Mouse (Mus musculus): Measurements from ENCODE around the gene H3f3b.
A peak's percentile ranks its signal among the peaks of the same experiment; 100 is the strongest.
"Not testable (repeated sequence)": the region's sequence is repeated elsewhere in the genome, so short reads cannot be mapped to it uniquely, and the experiment has no call there.

H3f3b gene

DNA sequence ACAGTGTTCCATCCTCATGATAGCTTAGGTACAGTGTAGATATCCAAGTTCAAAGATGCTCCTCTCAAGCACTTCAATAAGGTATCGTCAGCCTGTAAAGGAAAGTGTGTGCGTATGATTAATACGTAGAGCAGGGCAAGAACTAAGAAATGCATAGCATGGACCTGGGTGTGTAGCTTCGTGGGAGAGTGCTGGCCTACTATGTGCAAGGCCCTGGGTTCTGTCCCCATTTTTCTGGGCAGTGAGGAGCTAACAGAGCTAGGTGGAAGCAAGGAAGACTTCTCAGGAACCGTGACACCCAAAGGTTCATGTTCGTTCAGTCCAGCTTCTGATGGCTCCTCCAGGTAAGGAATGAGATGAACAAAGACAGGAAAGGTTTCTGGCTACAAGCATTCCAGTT is 17.4 kb upstream of the H3f3b start:
- no peak for DNase-seq

DNA sequence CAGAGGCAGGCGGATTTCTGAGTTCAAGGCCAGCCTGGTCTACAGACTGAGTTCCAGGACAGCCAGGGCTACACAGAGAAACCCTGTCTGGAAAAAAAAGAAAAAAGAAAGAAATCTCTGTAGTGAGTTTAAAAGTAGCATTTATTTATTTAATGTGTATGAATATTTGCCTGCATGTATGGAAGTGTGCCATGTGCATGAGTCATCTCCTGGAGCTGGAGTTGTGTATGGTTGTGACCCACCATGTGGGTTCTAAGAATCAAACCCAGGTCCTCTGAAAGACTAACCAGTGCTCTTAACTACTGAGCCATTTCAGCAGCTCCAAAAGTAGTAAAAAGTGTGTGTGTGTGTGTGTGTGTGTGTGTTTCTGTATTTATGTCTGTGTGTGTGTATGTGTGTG is 15.5 kb upstream of the H3f3b start:
- no peak for DNase-seq

DNA sequence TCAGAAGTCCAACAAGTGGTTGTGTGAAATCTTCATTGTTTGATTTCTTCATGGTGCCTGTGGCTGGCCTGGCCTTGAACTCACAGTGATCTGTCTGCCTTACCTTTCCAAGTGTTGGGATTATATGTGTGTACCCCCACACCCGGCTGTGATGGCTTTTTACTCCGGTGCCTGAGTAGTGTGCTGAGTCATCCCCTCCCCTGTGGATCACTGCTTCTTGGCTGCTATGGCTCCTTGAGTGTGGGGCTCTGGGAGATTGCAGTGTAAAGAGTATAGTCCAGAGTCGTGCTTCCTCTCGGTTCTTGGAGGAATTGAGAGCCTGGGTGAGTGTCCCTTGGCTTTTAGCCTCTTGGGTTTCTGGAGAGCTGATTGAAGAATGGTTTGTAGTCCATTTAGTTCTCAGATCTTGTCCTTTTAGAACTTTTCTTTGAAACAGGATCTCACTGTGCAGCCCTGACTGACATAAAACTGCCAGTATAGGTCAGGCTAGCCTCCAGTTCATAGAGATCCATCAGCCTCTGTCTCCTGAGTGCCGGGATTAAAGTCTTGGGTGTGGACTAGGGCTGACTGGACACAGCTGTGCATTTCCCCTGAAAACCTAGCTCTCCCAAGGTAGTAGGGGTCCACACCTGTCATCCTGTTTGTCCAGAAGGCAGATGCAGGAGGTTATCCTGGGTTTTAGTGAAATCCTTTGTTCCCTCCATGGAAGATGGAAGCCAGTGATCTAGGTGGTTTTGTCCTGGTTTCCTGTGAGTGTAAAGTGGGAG is 14.8 kb upstream of the H3f3b start:
- DNase-seq, result no peak

GRCm38 (mm10) chr11:116041833-116042232 is 14.1 kb upstream of the H3f3b start:
- DNase-seq, result no peak

DNA sequence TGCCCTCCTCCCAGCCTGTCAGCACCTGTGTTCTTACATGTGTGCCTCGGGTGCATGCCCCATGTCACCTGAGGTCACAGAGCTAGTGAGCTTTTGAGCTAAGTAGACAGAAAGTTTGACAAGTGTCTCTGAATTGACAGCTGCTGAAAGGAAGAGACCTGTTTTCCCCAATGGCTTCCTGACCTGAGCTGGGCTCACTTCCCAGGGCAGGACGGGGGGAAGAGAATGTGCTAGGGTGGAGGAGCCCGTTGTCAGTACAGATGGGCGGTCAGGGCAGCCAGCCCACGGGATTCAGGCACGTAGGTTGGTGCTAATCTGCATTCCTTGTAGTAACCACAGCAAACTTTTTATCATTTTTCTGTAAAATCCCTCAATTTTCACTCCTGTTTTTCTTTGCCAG is 12.8 kb upstream of the H3f3b start:
- DNase-seq, result no peak

- DNase-seq, result no peak
Observed at GRCm38 (mm10) chr11:116037826-116038225, 10.1 kb upstream of the H3f3b start.

DNA sequence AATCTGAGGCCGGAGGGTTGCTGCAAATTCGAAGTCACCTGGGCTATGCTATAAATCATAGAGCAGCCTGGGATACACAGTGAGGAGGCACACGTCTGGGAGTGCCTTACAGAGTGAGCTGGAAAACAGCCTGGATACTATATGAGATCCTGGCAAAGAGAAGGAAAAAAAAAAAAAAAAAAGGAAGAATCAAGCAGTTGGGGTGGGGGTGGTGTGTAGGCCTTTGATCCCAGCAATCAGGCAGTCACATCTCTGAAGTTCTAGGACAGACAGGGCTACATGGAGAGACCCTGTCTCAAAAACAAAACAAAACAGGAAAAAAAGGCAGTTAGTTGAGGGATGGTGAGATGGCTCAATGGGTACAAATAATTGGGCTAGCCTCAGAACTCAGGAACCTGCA is 8.9 kb upstream of the H3f3b start:
- no peak for DNase-seq

- DNase-seq, result no peak
Observed at GRCm38 (mm10) chr11:116034584-116034983, 6.8 kb upstream of the H3f3b start.

DNA sequence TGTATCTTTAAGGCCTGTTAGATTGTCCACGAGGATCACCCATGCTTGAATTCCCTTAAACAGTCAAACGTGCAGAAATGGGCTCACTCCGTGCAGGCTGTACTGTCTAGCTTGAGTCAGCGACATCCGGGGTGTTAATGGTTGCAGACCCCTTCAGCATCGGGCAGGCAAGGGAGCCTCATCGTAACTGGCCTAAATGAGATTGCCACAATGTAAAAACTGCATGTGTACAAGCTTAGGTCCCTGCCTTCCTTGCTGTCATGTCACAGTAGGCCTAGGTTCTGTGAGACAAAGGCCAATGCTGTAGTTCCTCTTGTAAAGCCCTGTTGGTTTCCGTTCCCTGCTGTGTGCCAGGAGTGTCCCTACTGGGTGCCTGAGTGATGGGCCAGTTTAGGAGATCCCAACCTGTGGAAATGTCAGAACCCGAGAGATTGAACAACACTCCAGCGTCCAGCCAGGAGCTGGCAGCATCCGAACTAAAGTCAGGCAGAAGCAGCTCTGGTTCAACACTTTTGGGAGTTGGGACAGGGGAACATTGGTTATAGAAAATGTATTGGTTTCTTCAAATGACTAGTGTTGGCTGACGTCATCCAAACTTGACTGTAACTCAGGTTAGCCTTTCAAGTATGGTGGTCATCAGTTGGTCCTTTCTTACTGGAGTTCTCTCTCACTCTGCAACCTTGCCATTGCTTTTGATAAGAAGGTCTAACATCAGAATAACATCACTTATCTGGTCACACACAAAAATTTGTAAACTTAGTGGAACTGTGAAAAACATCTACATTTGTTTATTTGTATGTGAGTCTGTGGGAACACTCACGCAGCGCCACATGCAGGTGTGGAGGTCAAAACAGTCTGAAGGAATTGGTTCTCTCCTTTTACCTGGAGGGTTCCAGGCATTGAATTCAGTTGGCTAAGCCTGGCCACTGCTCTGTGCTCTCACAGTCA is 3.4 kb upstream of the H3f3b start:
- no peak for DNase-seq

DNA sequence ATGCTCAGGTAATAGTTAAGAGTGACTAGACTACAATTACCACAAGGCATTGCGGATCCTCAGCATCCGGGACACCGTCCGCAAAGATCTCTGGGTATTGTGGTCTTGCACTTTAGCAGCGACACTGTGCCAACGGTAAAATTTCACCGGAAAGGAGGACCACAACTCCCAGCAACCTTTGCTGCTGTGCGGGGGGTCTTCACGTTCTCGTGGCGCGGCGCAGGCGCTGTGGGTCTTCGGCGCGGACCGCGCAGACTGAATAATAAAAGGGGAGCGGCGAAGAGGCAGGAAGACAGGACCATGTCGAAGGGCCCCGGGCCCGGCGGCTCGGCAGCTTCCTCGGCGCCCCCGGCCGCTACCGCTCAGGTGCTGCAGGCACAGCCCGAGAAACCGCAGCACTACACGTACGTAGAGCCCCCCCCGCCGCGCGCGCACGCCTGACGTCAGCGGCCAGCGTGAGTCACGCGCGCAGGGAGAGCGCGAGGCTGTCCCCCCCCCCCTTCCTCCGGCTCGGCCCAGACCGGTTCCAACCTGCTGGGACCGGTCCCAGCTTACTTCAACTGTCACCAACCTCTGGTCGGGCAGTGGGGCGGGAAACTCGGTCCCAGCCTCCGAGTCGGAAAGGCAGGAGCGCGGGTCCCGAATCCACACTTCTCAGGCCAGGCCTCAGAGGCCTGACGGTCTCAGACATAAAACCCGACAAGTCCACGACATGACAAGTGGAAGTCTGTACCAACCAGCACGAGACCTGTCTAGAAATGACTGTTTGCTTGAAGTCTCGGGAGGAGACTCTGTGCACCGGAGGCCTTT is 2.5 kb upstream of the H3f3b start, which contains the start of gene Unk:
Gene Unk, plus strand, starts transcription at position 235 of the 810 bp plus-strand sequence.
- peak; percentile 98 for DNase-seq

DNA sequence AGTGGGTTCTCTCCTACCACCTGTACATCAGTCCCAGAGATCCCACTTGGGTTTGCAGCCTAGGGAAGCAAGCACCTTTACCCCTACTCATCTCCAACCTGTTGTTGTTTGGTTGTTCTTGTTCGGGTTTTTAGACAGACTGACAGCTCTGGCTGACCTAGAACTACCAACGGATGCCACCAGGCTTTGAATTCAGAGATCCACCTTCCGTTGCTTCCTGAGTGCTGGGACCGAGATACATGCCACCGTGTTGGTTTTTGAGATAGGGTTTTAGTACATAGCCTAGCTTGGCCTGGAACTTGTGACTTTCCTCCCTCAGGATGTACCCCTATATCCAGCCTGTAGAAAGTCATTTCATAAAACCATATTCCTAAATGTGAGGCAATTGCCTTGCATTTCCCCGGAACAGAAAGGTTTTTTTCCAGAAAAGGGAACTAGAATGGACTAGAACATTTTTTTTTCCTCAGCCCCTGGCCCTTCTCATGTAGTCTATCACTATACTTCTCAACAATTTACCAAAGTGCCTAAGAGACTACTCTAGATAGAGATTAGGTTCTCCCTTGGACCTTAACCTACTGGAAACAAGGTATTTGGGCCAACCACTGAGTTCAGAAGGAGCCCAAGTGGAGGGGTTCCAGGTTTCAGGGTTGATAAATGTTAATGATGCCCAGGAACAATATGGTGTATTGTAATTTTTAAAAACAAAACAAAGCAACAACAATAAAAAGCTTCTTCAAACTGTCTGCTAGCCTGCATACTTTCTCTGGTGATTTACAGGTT is 1.5 kb upstream of the H3f3b start:
- DNase-seq, result no peak

GRCm38 (mm10) chr11:116028177-116028865 is 559 bp upstream of the H3f3b start:
- no peak for DNase-seq

- DNase-seq, result peak; percentile 38
Observed at GRCm38 (mm10) chr11:116025056-116025845, 2.5 kb downstream of the H3f3b start.

DNA sequence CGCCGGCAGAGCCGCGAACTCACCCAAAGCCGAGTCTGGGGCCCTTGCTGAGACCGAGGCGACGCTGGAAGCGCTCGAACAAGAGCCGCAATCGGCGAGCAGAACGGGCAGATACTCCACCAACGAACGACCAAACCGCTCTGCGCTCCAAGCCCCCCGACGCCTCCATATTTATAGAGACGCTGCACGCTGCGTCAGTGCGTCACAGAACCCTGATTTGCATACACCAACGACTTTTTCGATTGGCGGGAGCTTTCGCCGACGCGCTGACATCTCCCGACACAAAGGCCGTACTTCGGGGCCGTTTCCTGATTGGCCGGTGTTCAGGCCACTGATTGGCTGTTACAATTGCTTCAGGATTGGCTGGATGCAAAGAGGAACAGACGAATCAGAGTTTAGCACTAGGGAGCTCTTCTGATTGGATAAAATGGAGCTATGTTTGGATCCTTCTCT is 3.4 kb downstream of the H3f3b start:
- DNase-seq, result peak; percentile 94

- DNase-seq, result peak; percentile 88
Observed at GRCm38 (mm10) chr11:116023771-116024355, 3.9 kb downstream of the H3f3b start.

DNA sequence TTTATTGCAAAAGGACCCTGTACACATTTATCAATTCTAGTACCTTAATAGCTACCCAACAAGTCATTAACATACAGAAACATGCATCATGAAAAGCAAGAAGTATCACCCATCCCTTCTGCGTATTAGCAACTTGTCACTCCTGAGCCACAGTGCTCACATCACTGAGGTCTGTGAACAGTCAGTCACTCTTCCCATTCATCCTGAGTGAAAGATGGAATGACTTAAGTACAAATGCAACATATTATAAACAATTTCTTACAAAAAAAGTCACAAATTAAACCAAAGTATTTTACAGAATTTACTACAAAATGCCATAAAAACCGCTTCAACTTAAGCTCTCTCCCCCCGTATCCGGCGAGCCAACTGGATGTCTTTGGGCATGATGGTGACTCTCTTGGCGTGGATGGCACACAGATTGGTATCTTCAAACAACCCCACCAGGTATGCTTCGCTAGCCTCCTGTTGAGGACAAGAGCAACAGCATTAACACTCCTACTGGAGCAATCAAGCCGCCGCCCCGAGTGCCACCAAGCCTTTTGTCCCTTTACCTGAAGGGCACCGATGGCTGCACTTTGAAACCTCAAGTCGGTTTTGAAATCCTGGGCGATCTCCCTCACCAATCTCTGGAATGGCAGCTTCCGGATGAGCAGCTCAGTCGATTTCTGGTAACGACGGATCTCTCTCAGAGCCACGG is 4.5 kb downstream of the H3f3b start:
- DNase-seq, result not testable (repeated sequence)

DNA sequence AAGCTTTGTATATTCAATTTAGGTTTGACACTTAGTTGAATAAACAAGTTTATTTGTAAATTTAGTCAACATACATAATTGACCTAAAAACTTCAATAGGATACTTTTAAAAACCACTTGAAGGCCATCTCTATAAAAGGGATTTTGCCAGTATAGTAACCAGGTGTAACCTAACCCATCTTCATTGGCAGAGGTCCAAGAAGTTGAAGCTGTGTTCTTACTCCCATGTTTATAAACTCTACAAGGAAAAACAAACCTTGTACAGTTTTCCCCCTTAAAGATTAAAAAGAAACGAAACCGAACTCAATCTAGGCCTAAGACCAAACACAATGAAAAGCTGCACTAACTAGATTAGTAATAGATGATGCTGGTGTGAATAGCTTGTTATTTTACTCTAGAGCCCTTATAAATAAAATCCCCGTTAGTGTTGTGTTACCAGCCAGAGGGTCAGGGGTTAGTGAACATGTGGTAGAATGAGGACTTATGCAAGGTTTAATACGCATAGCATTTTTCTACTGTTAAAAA is 5.4 kb downstream of the H3f3b start:
- no peak for DNase-seq

GRCm38 (mm10) chr11:116021328-116022220 is 6.2 kb downstream of the H3f3b start:
- DNase-seq, result no peak

All from cerebellum, adult 8-10 months (tissue).